Mouse (Mus musculus): Measurements from ENCODE around the gene Adck1. TPM values are rescaled to one million over a fixed set of nuclear protein-coding genes. Genes with fewer than 3 reads are reported as not detected.
A peak's percentile ranks its signal among the peaks of the same experiment; 100 is the strongest.
"Not testable (repeated sequence)": the region's sequence is repeated elsewhere in the genome, so short reads cannot be mapped to it uniquely, and the experiment has no call there.

Adck1 gene
- total RNA-seq (2021), result 10 to 100 TPM; 18.7 to 19.1 TPM
- long read RNA-seq, experiment 1, transcript Adck1-201 (11 exons, 2,158 nt), result minor isoform, 5 of 33 reads
- long read RNA-seq, experiment 1, transcript Adck1-202 (11 exons, 2,199 nt), result major isoform, 16 of 33 reads
- long read RNA-seq, experiment 1, partial matches to known transcripts, result 2 of 33 reads
- long read RNA-seq, experiment 1, other reads (novel, unspliced or antisense), result 7 of 33 reads
- long read RNA-seq, experiment 2, transcript Adck1-202 (11 exons, 2,199 nt), result major isoform, 34 of 109 reads
- long read RNA-seq, experiment 2, transcript Adck1-204 (11 exons, 2,253 nt), result minor isoform, 9 of 109 reads
- long read RNA-seq, experiment 2, transcript Adck1-201 (11 exons, 2,158 nt), result minor isoform, 28 of 109 reads
- long read RNA-seq, experiment 2, partial matches to known transcripts, result 19 of 109 reads
- long read RNA-seq, experiment 2, other reads (novel, unspliced or antisense), result 18 of 109 reads

DNA sequence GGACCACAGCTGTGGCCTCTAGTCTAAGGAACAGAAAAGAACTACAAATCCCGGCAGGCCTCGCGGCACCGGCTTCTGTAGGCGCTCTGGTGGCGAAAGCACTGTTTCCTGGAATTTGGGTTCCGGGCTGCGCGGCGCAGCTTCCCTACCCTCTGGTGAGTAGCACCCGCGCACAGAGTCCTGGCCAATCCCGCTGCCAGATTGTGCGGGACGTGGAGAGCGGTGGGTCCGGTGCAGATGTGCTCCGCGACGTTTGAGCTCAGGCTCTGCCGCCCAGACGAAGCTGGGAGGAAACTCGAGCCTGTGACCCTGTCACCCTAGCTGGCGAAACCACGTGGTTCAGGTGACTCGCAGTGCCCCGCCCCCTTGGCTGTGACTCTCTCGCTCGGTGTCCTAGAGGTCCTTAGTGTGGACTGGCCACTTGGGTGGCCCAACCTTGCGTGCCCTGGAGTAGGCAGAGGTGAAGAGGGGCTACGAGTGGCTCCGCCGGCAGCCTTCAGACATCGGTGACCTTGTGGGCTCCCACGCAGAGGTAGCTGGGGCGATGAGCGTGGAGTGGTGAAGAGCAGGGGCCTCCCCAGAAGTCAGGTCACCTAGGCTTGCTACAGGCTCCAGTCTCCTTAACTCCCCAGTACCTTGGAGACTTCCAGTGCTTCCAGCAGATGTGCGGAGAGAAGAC is at the start of gene Adck1:
Gene Adck1, plus strand, starts transcription at position 114 of the 679 bp plus-strand sequence.
- peak; percentile 83 to 86 for DNase-seq (ENCODE audit: low spot score in 2 of 2)

- no peak for DNase-seq (ENCODE audit: low spot score in 2 of 2)
Observed at GRCm38 (mm10) chr12:88314556-88314955, 45.8 kb upstream of the Adck1 start.

DNA sequence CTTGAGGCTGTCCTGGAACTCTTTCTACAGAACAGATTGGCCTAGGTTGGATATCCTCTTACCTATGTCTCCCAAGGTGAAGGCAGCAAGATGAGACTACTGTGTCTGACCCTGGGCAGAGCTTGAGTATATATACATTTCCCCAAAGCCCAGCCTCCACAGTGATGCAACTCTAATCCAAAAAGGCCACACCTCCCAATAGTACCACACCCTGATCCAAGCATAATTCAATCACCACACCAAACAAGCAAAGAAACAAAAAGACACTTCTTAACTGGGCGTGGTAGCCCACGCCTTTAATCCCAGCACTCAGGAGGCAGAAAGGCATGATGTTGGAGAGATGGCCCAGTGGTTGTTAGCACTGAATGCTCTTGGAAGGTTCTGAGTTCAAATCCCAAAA is 36.4 kb upstream of the Adck1 start, which contains the start of gene Gm5039:
Gene Gm5039, minus strand, starts transcription at position 101 of the 400 bp plus-strand sequence.
- DNase-seq (ENCODE audit: low spot score in 2 of 2), result not testable (repeated sequence)

DNA sequence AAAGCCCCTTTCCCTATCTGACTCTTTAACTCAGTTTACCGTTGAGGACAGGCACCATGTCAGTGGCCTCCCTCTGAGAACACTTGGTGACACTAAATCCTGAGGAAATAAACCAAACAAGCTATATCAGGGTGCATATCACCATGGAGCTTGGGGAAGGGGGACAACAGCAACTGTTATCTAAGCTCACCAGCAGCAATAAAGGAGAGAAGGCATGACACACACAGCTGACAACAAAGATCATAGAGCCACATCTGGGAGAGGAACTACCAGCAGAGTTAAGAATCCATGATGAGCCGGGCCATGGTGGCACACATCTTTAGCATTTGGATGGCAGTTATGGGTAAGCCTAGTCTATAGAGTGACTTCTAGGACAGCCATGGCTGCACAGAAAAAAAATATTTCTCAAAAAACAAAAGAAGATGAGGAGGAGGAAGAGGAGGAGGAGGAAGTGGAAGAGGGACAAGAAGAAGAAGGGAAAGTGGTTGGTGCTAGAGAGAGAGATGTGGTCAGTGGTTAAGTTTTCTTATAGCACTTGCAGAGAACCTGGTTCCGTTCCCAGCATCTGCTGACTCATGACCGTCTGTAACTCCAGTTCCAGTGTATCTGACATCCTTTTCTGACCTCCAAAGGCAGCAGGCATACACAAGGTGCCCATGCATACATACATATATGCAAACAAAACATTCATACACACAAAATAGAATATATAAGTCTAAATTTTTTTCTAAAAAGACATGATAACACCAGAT is 23.5 kb upstream of the Adck1 start:
- DNase-seq (ENCODE audit: low spot score in 2 of 2), result not testable (repeated sequence)

DNA sequence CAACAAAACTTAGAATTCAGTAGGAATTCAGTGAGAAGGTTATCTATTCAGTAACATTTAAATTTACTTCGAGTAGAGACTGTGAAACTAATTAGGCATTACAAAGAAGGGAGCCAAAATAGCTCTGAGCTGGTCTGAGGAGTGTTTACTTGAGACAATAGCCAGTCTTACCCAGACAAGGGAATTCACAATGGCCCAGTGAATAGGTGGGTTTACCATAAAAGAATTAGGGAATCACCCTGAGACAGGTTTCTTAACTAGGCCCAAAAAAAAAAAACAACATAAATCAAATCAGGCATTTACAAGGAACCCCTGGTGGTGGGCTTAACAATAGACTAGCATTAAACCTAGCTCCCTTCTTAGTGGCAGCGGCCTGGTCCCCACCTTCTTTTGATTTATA is 19.1 kb upstream of the Adck1 start:
- not testable (repeated sequence) for DNase-seq (ENCODE audit: low spot score in 2 of 2)

DNA sequence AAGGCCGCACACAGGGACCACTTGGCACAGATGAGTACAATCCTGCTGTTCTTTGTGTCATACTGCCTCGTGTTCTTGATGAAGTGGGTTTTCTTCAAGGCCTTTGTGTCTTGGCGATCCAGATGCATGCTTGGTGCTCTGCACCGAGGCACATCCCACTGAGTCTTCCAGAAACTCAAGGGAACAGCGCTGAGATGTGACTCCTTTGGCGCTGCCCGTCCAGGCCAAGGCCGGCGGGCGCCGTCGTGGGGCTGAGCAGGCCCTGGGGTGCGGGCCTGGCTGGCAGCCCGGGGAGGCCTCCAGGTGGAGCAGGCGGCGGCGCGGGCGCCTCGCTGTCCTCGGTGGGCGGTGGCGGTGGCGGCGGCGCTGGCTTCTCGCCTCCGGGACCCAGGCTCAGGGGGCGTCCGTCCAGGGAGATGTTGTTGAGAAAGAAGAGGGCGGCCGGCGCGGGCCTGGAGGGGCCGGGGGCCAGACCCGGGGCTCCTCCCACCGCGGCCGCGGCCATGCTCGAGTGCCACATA is 6.1 kb upstream of the Adck1 start:
- DNase-seq (ENCODE audit: low spot score in 2 of 2), result no peak

GRCm38 (mm10) chr12:88361120-88361445 is 729 bp downstream of the Adck1 start:
- no peak for DNase-seq (ENCODE audit: low spot score in 2 of 2)

DNA sequence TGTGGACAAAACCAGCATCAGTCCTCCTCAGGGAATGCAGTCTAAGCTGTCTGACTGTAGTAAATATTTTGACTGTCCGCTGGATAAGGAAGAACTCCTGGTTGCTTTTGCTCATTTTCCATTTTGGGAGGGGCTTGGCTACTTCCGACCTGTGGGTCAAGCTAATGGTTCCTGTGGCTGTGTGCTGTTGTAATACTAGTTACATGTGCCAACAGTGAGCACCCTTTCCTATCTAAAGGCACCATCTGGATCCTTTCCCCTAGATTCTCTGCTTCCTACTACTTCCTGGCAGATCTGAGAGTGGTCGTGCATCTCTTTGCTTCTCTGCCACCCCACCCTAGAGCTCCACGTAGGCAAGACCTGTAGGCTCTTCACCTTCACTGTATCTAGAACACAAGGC is 7.3 kb downstream of the Adck1 start:
- DNase-seq (ENCODE audit: low spot score in 2 of 2), result no peak

- DNase-seq (ENCODE audit: low spot score in 2 of 2), result no peak
Observed at GRCm38 (mm10) chr12:88368618-88369017, 8.3 kb downstream of the Adck1 start.

DNA sequence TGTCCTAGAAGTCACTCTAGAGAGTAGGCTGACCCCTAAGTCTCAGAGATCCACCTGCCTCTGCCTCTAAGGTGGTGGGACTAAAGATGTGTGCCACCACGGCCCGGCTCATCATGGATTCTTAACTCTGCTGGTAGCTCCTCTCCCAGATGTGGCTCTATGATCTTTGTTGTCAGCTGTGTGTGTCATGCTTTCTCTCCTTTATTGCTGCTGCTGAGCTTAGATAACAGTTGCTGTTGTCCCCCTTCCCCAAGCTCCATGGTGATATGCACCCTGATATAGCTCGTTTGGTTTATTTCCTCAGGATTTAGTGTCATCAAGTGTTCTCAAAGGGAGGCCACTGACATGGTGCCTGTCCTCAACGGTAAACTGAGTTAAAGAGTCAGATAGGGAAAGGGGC is 9.3 kb downstream of the Adck1 start:
- DNase-seq (ENCODE audit: low spot score in 2 of 2), result not testable (repeated sequence)

DNA sequence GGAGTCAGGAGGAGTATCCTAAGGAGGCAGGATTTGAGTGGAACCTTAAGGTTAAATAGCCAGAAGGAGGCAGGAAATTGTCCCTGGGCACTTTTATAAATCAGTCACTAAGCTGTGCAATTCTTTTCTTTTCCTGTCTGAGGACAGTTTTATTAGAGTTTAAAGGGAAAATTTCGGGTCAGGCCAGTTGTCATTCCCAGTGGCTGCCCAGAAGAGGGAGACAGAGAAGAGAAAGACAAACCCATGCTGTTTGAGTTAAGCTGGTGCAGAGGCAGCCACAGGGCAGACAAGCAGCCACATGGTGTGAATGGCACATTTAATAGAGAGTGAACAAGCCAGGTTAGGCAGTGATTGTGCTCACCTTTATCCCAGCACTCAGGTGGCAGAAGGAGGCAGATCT is 10.0 kb downstream of the Adck1 start:
- not testable (repeated sequence) for DNase-seq (ENCODE audit: low spot score in 2 of 2)

DNA sequence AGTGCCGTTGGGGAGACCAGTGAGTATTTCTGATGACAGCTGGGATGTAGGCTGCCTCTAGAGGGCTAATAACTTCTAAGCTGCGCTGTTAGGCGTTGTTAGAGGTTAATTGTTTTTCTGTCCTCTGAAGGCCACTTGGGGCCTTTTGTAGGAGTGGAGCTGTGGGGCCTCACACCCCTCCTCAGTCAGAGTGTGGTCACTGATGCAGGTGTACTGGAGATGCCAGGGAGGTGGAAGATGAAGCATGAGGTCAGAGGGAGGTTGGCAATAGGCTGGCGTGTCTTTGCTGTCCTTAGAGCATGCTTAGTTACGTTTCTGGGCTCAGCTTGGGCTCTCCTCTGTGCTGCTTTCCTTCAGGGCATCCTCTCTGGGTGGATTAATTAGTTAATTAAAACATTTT is 11.7 kb downstream of the Adck1 start:
- no peak for DNase-seq (ENCODE audit: low spot score in 2 of 2)

- DNase-seq (ENCODE audit: low spot score in 2 of 2), result no peak
Observed at GRCm38 (mm10) chr12:88376820-88377219, 16.5 kb downstream of the Adck1 start.

- DNase-seq (ENCODE audit: low spot score in 2 of 2), result no peak
Observed at GRCm38 (mm10) chr12:88378256-88378655, 17.9 kb downstream of the Adck1 start.

GRCm38 (mm10) chr12:88388832-88389231 is 28.5 kb downstream of the Adck1 start:
- no peak for DNase-seq (ENCODE audit: low spot score in 2 of 2)

- DNase-seq (ENCODE audit: low spot score in 2 of 2), result no peak
Observed at GRCm38 (mm10) chr12:88398658-88399057, 38.3 kb downstream of the Adck1 start.

DNA sequence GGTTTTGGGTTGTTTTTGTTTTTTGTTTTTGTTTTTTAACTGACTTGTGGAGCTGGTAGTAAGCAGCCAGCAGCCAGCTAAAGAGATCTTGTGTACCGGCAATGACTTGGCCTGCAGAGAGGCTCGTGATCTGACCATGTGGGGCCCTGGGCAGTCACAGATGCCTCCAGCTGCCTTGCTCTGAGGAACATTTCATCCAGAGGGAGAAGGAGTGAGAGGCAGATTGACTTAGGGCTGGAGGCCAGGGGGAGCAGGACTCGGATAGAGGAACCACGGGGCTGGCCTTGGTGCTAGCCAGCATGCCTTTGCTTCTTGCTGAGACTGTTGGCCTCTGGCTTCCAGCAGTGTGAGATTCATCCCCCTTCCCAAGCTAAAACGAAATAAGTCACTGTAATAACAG is 43.2 kb downstream of the Adck1 start:
- DNase-seq (ENCODE audit: low spot score in 2 of 2), result no peak

GRCm38 (mm10) chr12:88405113-88405512 is 44.8 kb downstream of the Adck1 start:
- DNase-seq (ENCODE audit: low spot score in 2 of 2), result peak; percentile 43 to 53

DNA sequence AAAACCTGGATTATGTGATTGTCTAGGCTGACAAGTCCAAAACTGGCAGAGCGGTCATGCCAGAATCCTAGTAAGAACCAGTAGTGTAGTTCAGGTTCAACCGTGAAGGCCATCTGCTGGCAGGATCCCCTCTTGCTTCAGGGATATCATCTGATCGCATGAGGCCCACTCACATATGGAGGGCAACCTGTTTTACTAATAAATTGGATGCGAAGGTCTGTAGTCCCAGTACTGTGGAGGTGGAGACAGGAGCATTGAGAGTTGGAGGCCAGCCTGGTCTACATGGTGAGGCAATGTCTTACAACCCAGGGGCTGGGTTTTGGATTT is 47.6 kb downstream of the Adck1 start:
- no peak for DNase-seq (ENCODE audit: low spot score in 2 of 2)

- no peak for DNase-seq (ENCODE audit: low spot score in 2 of 2)
Observed at GRCm38 (mm10) chr12:88408323-88409047, 48.1 kb downstream of the Adck1 start.

DNA sequence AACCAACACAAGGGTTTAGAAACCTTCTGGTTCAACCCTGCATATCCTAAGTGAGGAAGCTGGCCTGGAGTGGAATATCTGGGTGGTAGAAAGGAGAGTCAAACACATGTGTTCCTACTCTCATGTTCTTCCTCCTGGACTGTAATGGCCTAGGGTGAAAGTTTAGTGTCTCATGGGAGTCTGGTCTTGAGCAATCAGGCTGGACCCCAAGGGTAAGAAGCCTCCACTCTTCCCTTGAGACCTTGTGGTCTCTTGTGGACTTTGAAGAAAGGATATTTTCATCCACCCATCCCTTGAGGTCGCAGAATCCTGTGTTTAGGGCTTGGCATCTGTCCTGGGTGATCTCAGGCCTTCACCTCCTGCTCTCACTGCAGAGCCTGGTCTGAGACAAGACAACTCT is 52.9 kb downstream of the Adck1 start:
- no peak for DNase-seq (ENCODE audit: low spot score in 2 of 2)
